Mouse (Mus musculus) intestine, postnatal 0 days (tissue): ENCODE data around the gene Smoc2. TPM values are rescaled to one million over a fixed set of nuclear protein-coding genes. Genes with fewer than 3 reads are reported as not detected.

Experiments
- ATAC-seq: fragments of 200-750 bp; cut with Nextera tagmentation; 2 replicates; pipeline ENCODE4 v1.8.0; 2017; ENCODE audit warnings: mild to moderate bottlenecking, moderate TSS enrichment, moderate library complexity
- H3K27ac ChIP-seq: fragments of 300-500 bp; sonication (generic); 2 replicates; pipeline ENCODE4 v1.5.1; 2014; ENCODE audit warnings: mild to moderate bottlenecking, low read depth, low read length, moderate library complexity
- H3K27me3 ChIP-seq: fragments of 300-500 bp; sonication (generic); replicated peaks from 2 replicates; pipeline ENCODE4 v1.6.1; 2014; ENCODE audit warnings: low read length, mixed read lengths; ENCODE audit not compliant: control insufficient read depth, insufficient read depth
- H3K36me3 ChIP-seq: fragments of 300-500 bp; sonication (generic); 2 replicates; pipeline ENCODE4 v1.6.1; 2014; ENCODE audit warnings: mild to moderate bottlenecking, moderate library complexity; ENCODE audit not compliant: control insufficient read depth, insufficient read depth
- H3K4me1 ChIP-seq: fragments of 300-500 bp; sonication (generic); replicated peaks from 2 replicates; pipeline ENCODE4 v1.6.1; 2014; ENCODE audit warnings: antibody characterized with exemption, low read length, mixed read lengths; ENCODE audit not compliant: control insufficient read depth, insufficient read depth
- H3K4me2 ChIP-seq: fragments of 300-500 bp; sonication (generic); replicated peaks from 2 replicates; pipeline ENCODE4 v1.6.1; 2014; ENCODE audit warnings: low read depth, mild to moderate bottlenecking, moderate library complexity
- H3K4me3 ChIP-seq: fragments of 300-500 bp; sonication (generic); 2 replicates; pipeline ENCODE4 v1.5.1; 2014; ENCODE audit warnings: low read depth, low read length
- H3K9ac ChIP-seq: fragments of 300-500 bp; sonication (generic); 2 replicates; pipeline ENCODE4 v1.6.1; 2014; ENCODE audit warnings: mild to moderate bottlenecking, low read depth, low read length
- H3K9me3 ChIP-seq: fragments of 300-500 bp; sonication (generic); 2 replicates; pipeline ENCODE4 v1.6.1; 2016; ENCODE audit warnings: mixed run types; ENCODE audit not compliant: control insufficient read depth
- CTCF ChIP-seq: sonication (generic); IDR thresholded peaks from 2 replicates; pipeline ENCODE4 v1.5.1; 2016; ENCODE audit warnings: low read depth, mild to moderate bottlenecking, control low read depth, antibody characterized with exemption, moderate library complexity
- WGBS: fragments of 180-500 bp; shearing (Covaris S2); extraction: QIAGEN DNeasy Blood & Tissue Kit; methylation state at CpG from one replicate; pipeline ENCODE4 v1.1.7; 2014; 5-methylcytosine and 5-hydroxymethylcytosine counted together
- polyA plus RNA-seq: library from polyadenylated mRNA; unstranded; fragments of >200 nt; fragmentation: Nextera tagmentation; extraction: Ambion mirVana; gene quantifications from 2 replicates; pipeline ENCODE4 v1.2.1, GENCODE M21; 2015

The Smoc2 gene
- polyA plus RNA-seq, 1 experiment from 2014 or later: 62.7 TPM

- Histone ChIP-seq H3K36me3 (no peaks in the 10 kb centered on the region), H3K27me3 (no peaks in the 10 kb centered on the region), H3K4me2 (no peak overlapping the region), H3K9ac (no peak overlapping the region), H3K9me3 (no peaks in the 10 kb centered on the region), H3K27ac (no peak overlapping the region), H3K4me1 (0 out of 2 replicates have a peak, but pooled peaks cover 7% of the 10 kb centered on the region), H3K4me3 (no peak overlapping the region)
- no peak for TF ChIP-seq CTCF
- WGBS: 51% methylated on average over 8 of the region's 8 CpGs
- ATAC-seq: 0 out of 2 replicates have a peak, but pooled peaks have one; percentile 1
Measured at GRCm38 (mm10) chr17:14250401-14250800, 28.9 kb upstream of the Smoc2 start.

DNA sequence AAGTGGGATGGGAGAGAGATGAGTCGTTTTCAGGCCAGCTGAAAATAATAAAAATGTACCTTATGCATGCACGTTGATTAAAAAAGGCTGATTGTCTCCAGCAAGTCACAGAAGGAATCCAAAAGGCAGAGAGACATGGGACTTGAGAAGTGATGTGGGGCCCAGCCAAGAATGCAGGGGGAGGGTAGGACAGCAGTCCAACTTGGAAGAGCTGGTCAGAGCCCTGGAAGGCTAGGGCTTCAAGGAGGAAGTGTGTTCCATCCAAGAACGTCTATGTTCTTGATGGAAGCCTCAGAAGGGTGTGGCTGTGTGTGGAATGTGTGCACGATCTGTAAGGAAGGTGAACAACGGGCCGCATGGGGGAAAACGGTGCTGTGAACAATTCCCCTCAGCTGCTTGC is 26.9 kb upstream of the Smoc2 start:
- TF ChIP-seq CTCF: no peak
- no peak overlapping the region for H3K9ac ChIP-seq
- H3K4me1 ChIP-seq: 0 out of 2 replicates have a peak, but pooled peaks cover 7% of the 10 kb centered on the region
- H3K4me2 ChIP-seq: no peak overlapping the region
- no peak overlapping the region for H3K4me3 ChIP-seq
- 0 out of 2 replicates have a peak, but pooled peaks have one; percentile 21 for ATAC-seq
- no peaks in the 10 kb centered on the region for H3K27me3 ChIP-seq
- 36% methylated on average over 7 of the region's 7 CpGs for WGBS
- no peaks in the 10 kb centered on the region for H3K9me3 ChIP-seq
- no peaks in the 10 kb centered on the region for H3K36me3 ChIP-seq
- no peak overlapping the region for H3K27ac ChIP-seq

DNA sequence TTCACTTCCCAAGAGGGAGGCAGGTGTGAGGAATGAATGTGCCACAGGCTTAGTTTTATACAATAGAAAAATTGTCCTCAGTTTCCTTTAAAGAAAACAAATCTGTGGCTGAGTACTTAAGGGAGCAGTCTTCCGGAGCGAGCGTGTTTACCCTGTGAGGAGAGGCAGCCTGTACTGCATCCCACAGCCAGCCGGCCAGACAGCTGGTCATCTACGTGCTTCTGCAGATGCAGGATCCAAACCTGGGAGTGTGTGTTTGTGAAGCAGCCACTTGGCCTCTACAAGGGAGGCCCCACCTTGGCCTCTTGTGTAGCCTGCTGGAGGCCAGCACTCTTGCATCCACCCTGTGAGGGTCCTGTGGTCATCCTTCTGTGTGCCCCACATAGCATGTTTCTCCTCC is 24.7 kb upstream of the Smoc2 start:
- no peak for TF ChIP-seq CTCF
- Histone ChIP-seq H3K27ac (no peak overlapping the region), H3K4me3 (no peak overlapping the region), H3K36me3 (no peaks in the 10 kb centered on the region), H3K4me1 (0 out of 2 replicates have a peak, but pooled peaks cover 7% of the 10 kb centered on the region), H3K9ac (no peak overlapping the region), H3K27me3 (no peaks in the 10 kb centered on the region), H3K9me3 (no peaks in the 10 kb centered on the region), H3K4me2 (no peak overlapping the region)
- peak; percentile 17; the same call in 1 of the 2 replicates for ATAC-seq
- WGBS: 43% methylated on average over 5 of the region's 5 CpGs

DNA sequence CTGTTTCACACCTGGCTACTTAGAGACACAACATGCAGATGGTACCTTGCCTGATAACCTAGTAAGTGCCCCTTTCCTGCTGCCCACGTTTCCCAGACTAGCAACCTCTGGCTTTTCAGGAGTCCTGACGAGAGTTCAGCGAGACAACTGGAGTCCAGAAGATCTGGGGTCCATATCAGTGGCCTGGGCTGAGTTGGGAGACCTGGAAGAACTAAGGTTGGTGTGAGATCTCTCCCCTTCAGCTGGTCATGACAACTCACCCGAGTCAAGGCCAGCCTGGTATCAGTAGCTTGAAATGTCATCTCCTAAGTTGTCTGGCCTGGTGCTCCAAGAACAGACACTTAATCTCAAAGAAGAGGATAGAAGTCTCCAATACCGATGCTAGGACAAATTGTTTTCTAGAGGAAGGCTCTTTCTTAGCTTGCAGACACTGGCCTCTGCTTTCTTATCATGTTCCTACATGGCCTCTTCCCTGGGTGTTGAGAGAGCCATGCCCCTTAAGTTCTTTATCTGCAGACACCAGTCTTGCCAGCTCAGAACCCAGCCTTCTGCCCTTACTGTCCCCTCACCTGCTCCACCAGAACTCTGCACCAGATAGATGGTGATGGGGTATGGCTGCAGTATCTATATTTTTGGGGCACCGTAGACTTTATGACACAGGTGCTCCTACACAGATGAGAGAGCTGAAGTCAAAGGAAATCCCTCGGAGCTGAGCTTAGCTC is 21.3 kb upstream of the Smoc2 start:
- Histone ChIP-seq H3K4me3 (no peak overlapping the region), H3K36me3 (no peaks in the 10 kb centered on the region), H3K27me3 (no peaks in the 10 kb centered on the region), H3K9ac (no peak overlapping the region), H3K27ac (no peak overlapping the region), H3K4me2 (no peak overlapping the region), H3K9me3 (no peaks in the 10 kb centered on the region), H3K4me1 (0 out of 2 replicates have a peak, but pooled peaks cover 5% of the 10 kb centered on the region)
- no peak for ATAC-seq
- no peak for TF ChIP-seq CTCF
- WGBS: 81% methylated on average over 7 of the region's 7 CpGs

DNA sequence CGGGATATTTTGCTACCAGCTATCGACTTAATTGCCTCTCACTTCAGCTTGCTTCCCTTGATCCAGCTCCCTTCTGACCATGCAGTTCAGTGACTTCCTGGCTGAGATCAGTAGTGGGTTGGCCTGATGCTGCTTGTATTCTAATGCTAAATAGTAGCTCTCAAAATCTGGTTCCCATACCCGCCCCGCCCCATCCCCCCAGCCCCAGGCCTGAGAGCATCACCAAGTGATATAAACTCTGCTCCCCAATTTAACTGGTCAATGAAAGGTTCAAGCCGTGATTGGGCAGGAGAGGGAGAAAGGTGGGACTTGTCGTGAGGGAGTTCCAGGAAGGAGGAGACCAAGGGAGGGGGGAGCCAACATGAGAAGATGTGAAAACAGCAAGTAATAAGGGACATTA is 20.4 kb upstream of the Smoc2 start:
- Histone ChIP-seq H3K4me3 (no peak overlapping the region), H3K27me3 (no peaks in the 10 kb centered on the region), H3K27ac (no peak overlapping the region), H3K36me3 (no peaks in the 10 kb centered on the region), H3K4me2 (no peak overlapping the region), H3K4me1 (no peaks in the 10 kb centered on the region), H3K9me3 (no peaks in the 10 kb centered on the region), H3K9ac (no peak overlapping the region)
- 59% methylated on average over 6 of the region's 6 CpGs for WGBS
- no peak for TF ChIP-seq CTCF
- ATAC-seq: no peak

GRCm38 (mm10) chr17:14260966-14261365 is 18.3 kb upstream of the Smoc2 start:
- no peak for ATAC-seq
- WGBS: 80% methylated on average over 3 of the region's 3 CpGs
- H3K4me3 ChIP-seq: no peak overlapping the region
- TF ChIP-seq CTCF: no peak
- no peaks in the 10 kb centered on the region for H3K27me3 ChIP-seq
- H3K27ac ChIP-seq: no peak overlapping the region
- no peak overlapping the region for H3K9ac ChIP-seq
- no peak overlapping the region for H3K4me2 ChIP-seq
- H3K9me3 ChIP-seq: no peaks in the 10 kb centered on the region
- H3K4me1 ChIP-seq: no peaks in the 10 kb centered on the region
- H3K36me3 ChIP-seq: no peaks in the 10 kb centered on the region
